Mouse (Mus musculus) kidney, adult 11 months (tissue): Measurements from ENCODE around the gene Sdcbp2.

Source experiments
- DNase-seq: peaks from one replicate; pipeline ENCODE4 v3.0.0; 2022

Gene Sdcbp2

GRCm38 (mm10) chr2:151632982-151633381, 60.6 kb downstream of the Sdcbp2 start:
- DNase-seq: no peak

GRCm38 (mm10) chr2:151634903-151635302, 62.5 kb downstream of the Sdcbp2 start:
- DNase-seq: no peak

- no peak for DNase-seq
Measured at GRCm38 (mm10) chr2:151635362-151636014, 63.1 kb downstream of the Sdcbp2 start.

GRCm38 (mm10) chr2:151636015-151636402, 63.6 kb downstream of the Sdcbp2 start:
- DNase-seq: no peak
